Comparison of ENCODE assay signal across 30 mouse cellular contexts in the genomic region with DNA sequence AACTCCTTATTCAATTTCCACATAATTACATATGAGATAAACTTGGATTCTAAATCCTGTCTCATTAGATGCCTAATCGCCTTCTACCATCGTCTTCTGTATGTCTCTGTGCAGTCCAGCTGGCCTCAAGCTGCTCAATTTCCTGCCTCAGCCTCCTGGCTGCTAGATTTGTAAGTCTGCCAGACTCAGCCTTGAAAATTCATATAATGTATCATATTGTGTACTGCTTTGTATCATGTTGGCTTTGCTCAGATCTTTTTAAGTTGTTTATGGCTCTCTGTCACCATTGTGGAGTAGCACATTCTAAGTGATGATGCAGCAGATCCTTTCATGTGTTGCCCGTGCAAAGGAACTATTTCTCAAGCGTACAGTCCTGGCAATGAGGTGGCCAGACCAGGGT.
A peak's percentile ranks its signal among the peaks of the same experiment; 100 is the strongest.
DNase-seq lines count a peak whose midpoint lies in the region; ATAC-seq and TF ChIP-seq lines count a peak whose summit lies in the region.
"Had no signal": no experiment of that assay in that cellular context is flagged by ENCODE, and none has a peak within 500 bp of the region (broad histone marks: within the 10 kb centered on the region; RNA-seq: fewer than 3 reads in every experiment).

No protein-coding gene starts in this region.

- H3K36me3 ChIP-seq in heart, embryonic 15.5 days, result no peaks in the 10 kb centered on the region
- no peaks in the 10 kb centered on the region for H3K36me3 ChIP-seq in lung, embryonic 14.5 days (ENCODE audit: insufficient read depth)
- no peaks in the 10 kb centered on the region for H3K36me3 ChIP-seq in testis, adult 2 months (ENCODE audit: control insufficient read depth, insufficient read depth, low read length)
- H3K36me3 ChIP-seq: embryonic facial prominence, embryonic 13.5 days; forebrain, embryonic 10.5 days; forebrain, embryonic 15.5 days; hindbrain, embryonic 13.5 days; limb, embryonic 10.5 days; limb, embryonic 15.5 days; liver, embryonic 15.5 days; midbrain, embryonic 15.5 days; neural tube, embryonic 15.5 days had no signal

- TF ChIP-seq CTCF in lung, embryonic 14.5 days (IDR thresholded peaks at IDR 0.05; ENCODE audit: low read depth), result no peak
- no peak for TF ChIP-seq CTCF in testis, adult 2 months (IDR thresholded peaks at IDR 0.05; ENCODE audit: control insufficient read depth, insufficient read depth, insufficient replicate concordance, low read depth, low read length)

- WGBS in heart, embryonic 15.5 days, result 83% methylated on average over 4 of the region's 4 CpGs
- whole genome bisulfite sequencing in lung, embryonic 14.5 days, result 69% methylated on average over 4 of the region's 4 CpGs

- TF ChIP-seq POLR2A in testis, adult 2 months (IDR thresholded peaks at IDR 0.05; ENCODE audit: control insufficient read depth, low read depth, low read length), result no peak

- peak overlapping the region; percentile 88 for H3K27ac ChIP-seq in heart, embryonic 15.5 days
- H3K27ac ChIP-seq in lung, embryonic 14.5 days (ENCODE audit: low read depth), result no peak overlapping the region
- peak overlapping the region; percentile 36; the same call in 1 of the 2 replicates for H3K27ac ChIP-seq in testis, adult 2 months (ENCODE audit: control insufficient read depth, insufficient read depth, low read depth, low read length)
- H3K27ac ChIP-seq: embryonic facial prominence, embryonic 13.5 days; forebrain, embryonic 10.5 days; forebrain, embryonic 15.5 days; hindbrain, embryonic 13.5 days; kidney, postnatal 0 days; limb, embryonic 10.5 days; limb, embryonic 15.5 days; liver, embryonic 15.5 days; midbrain, embryonic 15.5 days; neural tube, embryonic 15.5 days had no signal

- no peak overlapping the region for H3K9ac ChIP-seq in heart, embryonic 15.5 days
- no peak overlapping the region for H3K9ac ChIP-seq in lung, embryonic 14.5 days
- H3K9ac ChIP-seq: embryonic facial prominence, embryonic 13.5 days; forebrain, embryonic 15.5 days; hindbrain, embryonic 13.5 days; limb, embryonic 15.5 days; liver, embryonic 15.5 days; midbrain, embryonic 15.5 days; neural tube, embryonic 15.5 days had no signal

- ATAC-seq in cerebellum, adult (ENCODE audit: insufficient number of reproducible peaks, low FRiP score, low TSS enrichment), result peak; percentile 45; the same call in 1 of the 2 replicates
- ATAC-seq in heart, embryonic 15.5 days (replicated peaks; ENCODE audit: insufficient number of reproducible peaks, insufficient read depth, low FRiP score, low read depth), result no peak
- ATAC-seq in lung, embryonic 14.5 days (ENCODE audit: insufficient read depth), result peak; percentile 14; the same call in 1 of the 2 replicates
- ATAC-seq: activated CD4-positive, CD25-positive, alpha-beta regulatory T cell, adult 4 months; forebrain, embryonic 15.5 days; intestine, embryonic 16.5 days; midbrain, embryonic 15.5 days had no signal

- H3K4me3 ChIP-seq in heart, embryonic 15.5 days, result no peak overlapping the region
- H3K4me3 ChIP-seq in lung, embryonic 14.5 days (ENCODE audit: low read depth, low read length), result no peak overlapping the region
- H3K4me3 ChIP-seq in testis, adult 2 months (ENCODE audit: control insufficient read depth, low read depth, low read length), result no peak overlapping the region
- H3K4me3 ChIP-seq: embryonic facial prominence, embryonic 13.5 days; forebrain, embryonic 10.5 days; forebrain, embryonic 15.5 days; hindbrain, embryonic 13.5 days; limb, embryonic 10.5 days; limb, embryonic 15.5 days; liver, embryonic 15.5 days; midbrain, embryonic 15.5 days; neural tube, embryonic 15.5 days had no signal

- H3K9me3 ChIP-seq in heart, embryonic 15.5 days (replicated peaks), result no peaks in the 10 kb centered on the region
- no peaks in the 10 kb centered on the region for H3K9me3 ChIP-seq in lung, embryonic 14.5 days (ENCODE audit: low read depth, low read length)
- H3K9me3 ChIP-seq: embryonic facial prominence, embryonic 13.5 days; forebrain, embryonic 10.5 days; forebrain, embryonic 15.5 days; hindbrain, embryonic 13.5 days; limb, embryonic 10.5 days; limb, embryonic 15.5 days; liver, embryonic 15.5 days; midbrain, embryonic 15.5 days; neural tube, embryonic 15.5 days had no signal

- peaks cover 18% of the 10 kb centered on the region for H3K4me1 ChIP-seq in heart, embryonic 15.5 days (replicated peaks)
- no peaks in the 10 kb centered on the region for H3K4me1 ChIP-seq in lung, embryonic 14.5 days (ENCODE audit: insufficient read depth)
- H3K4me1 ChIP-seq in testis, adult 2 months (ENCODE audit: control insufficient read depth, insufficient read depth, low read length), result no peaks in the 10 kb centered on the region; the same call in 1 of the 2 replicates
- H3K4me1 ChIP-seq: forebrain, embryonic 10.5 days; hindbrain, embryonic 13.5 days; limb, embryonic 10.5 days; limb, embryonic 15.5 days; liver, embryonic 15.5 days; midbrain, embryonic 15.5 days had no signal

- no peaks in the 10 kb centered on the region for H3K27me3 ChIP-seq in heart, embryonic 15.5 days
- H3K27me3 ChIP-seq in lung, embryonic 14.5 days (ENCODE audit: insufficient read depth, low read length), result no peaks in the 10 kb centered on the region
- H3K27me3 ChIP-seq in testis, adult 2 months (ENCODE audit: control insufficient read depth, insufficient read depth, low read length), result no peaks in the 10 kb centered on the region
- H3K27me3 ChIP-seq: CH12.LX; embryonic facial prominence, embryonic 13.5 days; forebrain, embryonic 15.5 days; hindbrain, embryonic 13.5 days; limb, embryonic 15.5 days; liver, embryonic 15.5 days; midbrain, embryonic 15.5 days; neural tube, embryonic 15.5 days had no signal

- no peak overlapping the region for H3K4me2 ChIP-seq in heart, embryonic 15.5 days
- no peak overlapping the region for H3K4me2 ChIP-seq in lung, embryonic 14.5 days
- H3K4me2 ChIP-seq: embryonic facial prominence, embryonic 13.5 days; forebrain, embryonic 15.5 days; hindbrain, embryonic 13.5 days; limb, embryonic 15.5 days; liver, embryonic 15.5 days; midbrain, embryonic 15.5 days; neural tube, embryonic 15.5 days had no signal

- DNase-seq in cerebellum, adult 11-12 months, result no peak
- no peak for DNase-seq in heart, adult 9 months (ENCODE audit: low spot score in 2 of 2)
- DNase-seq in lung, embryonic 14.5 days, result peak; percentile 63
- no peak for DNase-seq in lung, adult 18-20 months
- DNase-seq in testis, postnatal 10 days (ENCODE audit: low spot score), result no peak
- DNase-seq: adrenal gland, adult 2 months; adrenal gland, postnatal 36 days; gastrocnemius, postnatal 25 days; heart, adult 18-20 months; kidney, adult 8-10 months; kidney, postnatal 4 days; retina, postnatal 1 day; right cerebral cortex, postnatal 14 days; thymus, postnatal 14 days had no signal
